Mouse (Mus musculus) CD4-positive helper T cell, adult 2 months (primary cell): ENCODE results near the gene Olfr1262.

ENCODE experiments used
- DNase-seq: peaks from one replicate; pipeline ENCODE4 v3.0.0-alpha.2; 2012; ENCODE audit warnings: low read depth, missing footprints, low spot score

The Olfr1262 gene

GRCm38 (mm10) chr2:89999845-90000244 lies at the start of gene Olfr1262:
Olfr1262 (plus strand) TSS chr2:90000145.
- DNase-seq: no peak

- DNase-seq: no peak
Observed at GRCm38 (mm10) chr2:89974184-89974583, 25.8 kb upstream of the Olfr1262 start, which contains the start of gene Olfr1260. Olfr1260 (plus strand) TSS chr2:89974340.

- no peak for DNase-seq
Observed at GRCm38 (mm10) chr2:89977709-89978108, 22.2 kb upstream of the Olfr1262 start.

DNA sequence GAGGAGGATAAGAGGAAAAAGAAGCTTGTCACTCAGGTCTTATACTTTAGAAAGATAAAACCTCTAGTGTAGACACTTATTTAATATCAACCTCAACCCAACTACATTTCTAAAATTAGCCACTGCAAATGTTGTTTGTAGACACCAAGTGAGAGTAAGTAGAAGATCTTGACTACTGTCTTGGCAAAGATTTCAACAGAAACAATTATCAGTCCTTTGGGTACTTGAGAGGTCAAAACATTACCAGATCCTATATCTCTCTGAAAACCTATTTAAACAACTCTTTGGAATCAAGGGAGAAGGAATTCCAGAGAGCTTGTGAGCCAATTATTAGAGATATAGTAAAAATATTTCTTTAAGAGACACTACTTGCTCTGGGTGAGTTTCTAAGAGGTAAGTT lies 9.0 kb upstream of the Olfr1262 start, which contains the start of gene Olfr1261:
Gene Olfr1261, plus strand, starts transcription at position 301 of the 400 bp plus-strand sequence.
- DNase-seq: no peak

DNA sequence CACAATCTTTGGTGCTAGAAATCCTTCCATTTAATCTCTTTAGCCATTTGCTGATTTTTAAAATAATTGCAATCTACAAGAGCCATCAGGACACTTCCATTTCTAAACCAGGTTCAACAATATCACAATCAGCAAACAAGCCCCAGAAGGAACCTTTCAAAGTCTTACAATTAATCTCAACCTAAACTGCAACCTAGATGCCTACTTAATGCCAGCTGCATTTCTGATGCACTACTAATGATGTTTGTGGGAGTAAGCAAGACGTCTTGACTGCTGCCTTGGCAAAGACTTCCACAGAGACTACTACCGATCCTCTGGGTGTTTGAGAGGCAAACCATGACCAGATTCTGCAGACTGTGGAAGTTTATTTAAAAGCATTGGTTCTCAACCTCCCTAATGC lies 11.9 kb downstream of the Olfr1262 start, which contains the start of gene Olfr1263:
Gene Olfr1263, plus strand, starts transcription at position 301 of the 400 bp plus-strand sequence.
- no peak for DNase-seq

DNA sequence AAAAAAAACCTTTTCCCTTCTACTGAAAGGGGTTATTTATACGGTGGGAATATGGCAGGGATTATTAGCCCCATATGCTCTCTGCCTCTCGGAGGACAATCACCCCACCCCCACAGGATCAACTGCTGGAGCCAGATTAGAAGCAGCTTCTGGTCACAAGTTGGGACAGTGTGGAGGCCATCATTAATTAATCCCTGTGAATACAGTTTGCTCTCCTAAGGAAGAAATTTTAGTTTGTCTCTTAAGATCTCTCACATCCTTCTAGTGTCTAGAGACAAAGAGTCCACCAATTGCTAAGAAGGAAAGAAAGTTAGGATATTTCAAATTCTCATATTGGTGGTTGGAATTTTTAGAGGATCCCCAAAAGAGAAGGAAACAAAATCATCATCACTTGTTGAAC lies 25.5 kb downstream of the Olfr1262 start, which contains the start of gene Olfr1264:
Gene Olfr1264, minus strand, starts transcription at position 101 of the 400 bp plus-strand sequence.
- no peak for DNase-seq

GRCm38 (mm10) chr2:90035037-90035436 lies 35.1 kb downstream of the Olfr1262 start, which contains the start of gene Olfr1265:
Olfr1265 (plus strand) TSS chr2:90035337.
- no peak for DNase-seq
